Mouse (Mus musculus): ENCODE data around the gene Apc2. TPM values are rescaled to one million over a fixed set of nuclear protein-coding genes. Genes with fewer than 3 reads are reported as not detected.

The Apc2 gene
- polyA plus RNA-seq, 1 experiment from 2014 or later: 9.1 TPM

- Histone ChIP-seq H3K27me3 (replicated peaks; ENCODE audit: control insufficient read depth, insufficient read depth, low read length) (no peaks in the 10 kb centered on the region), H3K4me2 (ENCODE audit: low read length) (peak overlapping the region; percentile 81), H3K36me3 (ENCODE audit: control insufficient read depth, insufficient read depth, low read length) (no peaks in the 10 kb centered on the region), H3K4me1 (replicated peaks; ENCODE audit: control insufficient read depth, insufficient read depth, low read length) (peaks cover 16% of the 10 kb centered on the region), H3K9me3 (ENCODE audit: control insufficient read depth, low read length) (no peaks in the 10 kb centered on the region), H3K9ac (ENCODE audit: low read length) (no peak overlapping the region), H3K4me3 (ENCODE audit: low read depth, low read length) (peak overlapping the region; percentile 51; the same call in 1 of the 2 replicates), H3K27ac (ENCODE audit: low read depth) (no peak overlapping the region)
- no peak for DNase-seq (ENCODE audit: low spot score)
- WGBS: 76% methylated on average over 17 of the region's 17 CpGs
- no peak for ATAC-seq (replicated peaks; ENCODE audit: low FRiP score, low TSS enrichment, low read depth)
Observed at GRCm38 (mm10) chr10:80324120-80325037, 28.6 kb downstream of the Apc2 start.

GRCm38 (mm10) chr10:80325045-80325444 lies 29.3 kb downstream of the Apc2 start:
- no peak overlapping the region for H3K4me2 ChIP-seq (ENCODE audit: low read length)
- no peaks in the 10 kb centered on the region for H3K9me3 ChIP-seq (ENCODE audit: control insufficient read depth, low read length)
- 78% methylated on average over 21 of the region's 21 CpGs for WGBS
- no peaks in the 10 kb centered on the region for H3K27me3 ChIP-seq (replicated peaks; ENCODE audit: control insufficient read depth, insufficient read depth, low read length)
- no peak for ATAC-seq (replicated peaks; ENCODE audit: low FRiP score, low TSS enrichment, low read depth)
- H3K4me1 ChIP-seq (replicated peaks; ENCODE audit: control insufficient read depth, insufficient read depth, low read length): peaks cover 14% of the 10 kb centered on the region; the same call in 1 of the 2 replicates
- H3K27ac ChIP-seq (ENCODE audit: low read depth): no peak overlapping the region
- H3K9ac ChIP-seq (ENCODE audit: low read length): no peak overlapping the region
- H3K4me3 ChIP-seq (ENCODE audit: low read depth, low read length): no peak overlapping the region
- H3K36me3 ChIP-seq (ENCODE audit: control insufficient read depth, insufficient read depth, low read length): no peaks in the 10 kb centered on the region
- DNase-seq (ENCODE audit: low spot score): no peak

- peaks cover 21% of the 10 kb centered on the region for H3K4me1 ChIP-seq (replicated peaks; ENCODE audit: control insufficient read depth, insufficient read depth, low read length)
- DNase-seq (ENCODE audit: low spot score) (peak; percentile 99), ATAC-seq (replicated peaks; ENCODE audit: low FRiP score, low TSS enrichment, low read depth) (peak; percentile 94)
- peak within 1 kb of the TSS; percentile 46 for H3K9ac ChIP-seq (ENCODE audit: low read length)
- 0 out of 2 replicates have a peak, but pooled peaks cover 3% of the 10 kb centered on the region for H3K27me3 ChIP-seq (replicated peaks; ENCODE audit: control insufficient read depth, insufficient read depth, low read length)
- no peak within 1 kb of the TSS for H3K27ac ChIP-seq (ENCODE audit: low read depth)
- 4% methylated on average over 36 of the region's 36 CpGs for WGBS
- peak within 1 kb of the TSS; percentile 94 for H3K4me2 ChIP-seq (ENCODE audit: low read length)
- H3K4me3 ChIP-seq (ENCODE audit: low read depth, low read length): peak within 1 kb of the TSS; percentile 46
- H3K36me3 ChIP-seq (ENCODE audit: control insufficient read depth, insufficient read depth, low read length): no peaks in the 10 kb centered on the region
- no peaks in the 10 kb centered on the region for H3K9me3 ChIP-seq (ENCODE audit: control insufficient read depth, low read length)
Observed at GRCm38 (mm10) chr10:80329273-80330081, 33.7 kb downstream of the Apc2 start, which contains the start of the genes Pcsk4 and Reep6. Pcsk4 (minus strand) TSS chr10:80329498. Reep6 (plus strand) TSS chr10:80329953.

- Histone ChIP-seq H3K9ac (ENCODE audit: low read length) (peak overlapping the region; percentile 46), H3K4me2 (ENCODE audit: low read length) (peak overlapping the region; percentile 94), H3K4me1 (replicated peaks; ENCODE audit: control insufficient read depth, insufficient read depth, low read length) (peaks cover 21% of the 10 kb centered on the region), H3K27ac (ENCODE audit: low read depth) (no peak overlapping the region), H3K36me3 (ENCODE audit: control insufficient read depth, insufficient read depth, low read length) (no peaks in the 10 kb centered on the region), H3K9me3 (ENCODE audit: control insufficient read depth, low read length) (no peaks in the 10 kb centered on the region), H3K4me3 (ENCODE audit: low read depth, low read length) (peak overlapping the region; percentile 46), H3K27me3 (replicated peaks; ENCODE audit: control insufficient read depth, insufficient read depth, low read length) (0 out of 2 replicates have a peak, but pooled peaks cover 3% of the 10 kb centered on the region)
- DNase-seq (ENCODE audit: low spot score) (no peak), ATAC-seq (replicated peaks; ENCODE audit: low FRiP score, low TSS enrichment, low read depth) (peak; percentile 19; the same call in 1 of the 2 replicates)
- WGBS: 2% methylated on average over 41 of the region's 41 CpGs
Observed at GRCm38 (mm10) chr10:80330084-80330483, 34.3 kb downstream of the Apc2 start.

GRCm38 (mm10) chr10:80330888-80331287 lies 35.1 kb downstream of the Apc2 start:
- 0 out of 2 replicates have a peak overlapping the region, but pooled peaks have one; percentile 2 for H3K27ac ChIP-seq (ENCODE audit: low read depth)
- H3K4me3 ChIP-seq (ENCODE audit: low read depth, low read length): peak overlapping the region; percentile 46; the same call in 1 of the 2 replicates
- peak; percentile 67 for DNase-seq (ENCODE audit: low spot score)

GRCm38 (mm10) chr10:80331636-80332524 lies 36.1 kb downstream of the Apc2 start:
- Histone ChIP-seq H3K9ac (ENCODE audit: low read length) (no peak overlapping the region), H3K27ac (ENCODE audit: low read depth) (peak overlapping the region; percentile 2; the same call in 1 of the 2 replicates), H3K4me2 (ENCODE audit: low read length) (peak overlapping the region; percentile 94), H3K27me3 (replicated peaks; ENCODE audit: control insufficient read depth, insufficient read depth, low read length) (0 out of 2 replicates have a peak, but pooled peaks cover 3% of the 10 kb centered on the region), H3K4me1 (replicated peaks; ENCODE audit: control insufficient read depth, insufficient read depth, low read length) (peaks cover 21% of the 10 kb centered on the region), H3K4me3 (ENCODE audit: low read depth, low read length) (no peak overlapping the region), H3K36me3 (ENCODE audit: control insufficient read depth, insufficient read depth, low read length) (no peaks in the 10 kb centered on the region), H3K9me3 (ENCODE audit: control insufficient read depth, low read length) (no peaks in the 10 kb centered on the region)
- 51% methylated on average over 10 of the region's 10 CpGs for WGBS
- no peak for DNase-seq (ENCODE audit: low spot score)
- ATAC-seq (replicated peaks; ENCODE audit: low FRiP score, low TSS enrichment, low read depth): no peak

More at GRCm38 (mm10) chr10:80330888-80331287, 35.1 kb downstream of the Apc2 start:
- 44% methylated on average over 2 of the region's 2 CpGs for WGBS
- no peaks in the 10 kb centered on the region for H3K9me3 ChIP-seq (ENCODE audit: control insufficient read depth, low read length)
- peaks cover 21% of the 10 kb centered on the region for H3K4me1 ChIP-seq (replicated peaks; ENCODE audit: control insufficient read depth, insufficient read depth, low read length)
- peak overlapping the region; percentile 46 for H3K9ac ChIP-seq (ENCODE audit: low read length)
- no peak for ATAC-seq (replicated peaks; ENCODE audit: low FRiP score, low TSS enrichment, low read depth)
- 0 out of 2 replicates have a peak, but pooled peaks cover 3% of the 10 kb centered on the region for H3K27me3 ChIP-seq (replicated peaks; ENCODE audit: control insufficient read depth, insufficient read depth, low read length)
- peak overlapping the region; percentile 94 for H3K4me2 ChIP-seq (ENCODE audit: low read length)
- H3K36me3 ChIP-seq (ENCODE audit: control insufficient read depth, insufficient read depth, low read length): no peaks in the 10 kb centered on the region

- Histone ChIP-seq H3K27me3 (replicated peaks; ENCODE audit: control insufficient read depth, insufficient read depth, low read length) (0 out of 2 replicates have a peak, but pooled peaks cover 3% of the 10 kb centered on the region), H3K4me3 (ENCODE audit: low read depth, low read length) (no peak overlapping the region), H3K4me1 (replicated peaks; ENCODE audit: control insufficient read depth, insufficient read depth, low read length) (peaks cover 21% of the 10 kb centered on the region), H3K9ac (ENCODE audit: low read length) (no peak overlapping the region), H3K36me3 (ENCODE audit: control insufficient read depth, insufficient read depth, low read length) (no peaks in the 10 kb centered on the region), H3K9me3 (ENCODE audit: control insufficient read depth, low read length) (no peaks in the 10 kb centered on the region), H3K4me2 (ENCODE audit: low read length) (peak overlapping the region; percentile 9; the same call in 1 of the 2 replicates), H3K27ac (ENCODE audit: low read depth) (no peak overlapping the region)
- 84% methylated on average over 5 of the region's 5 CpGs for WGBS
- DNase-seq (ENCODE audit: low spot score) (no peak), ATAC-seq (replicated peaks; ENCODE audit: low FRiP score, low TSS enrichment, low read depth) (no peak)
Observed at GRCm38 (mm10) chr10:80332525-80332989, 36.8 kb downstream of the Apc2 start.
